Mouse (Mus musculus) urinary bladder, postnatal 25 days (tissue): ENCODE measurements around the gene Nfkbil1.

ENCODE experiments used
- DNase-seq: peaks from one replicate; pipeline ENCODE4 v3.0.0; 2022; ENCODE audit warnings: low spot score

Gene Nfkbil1

DNA sequence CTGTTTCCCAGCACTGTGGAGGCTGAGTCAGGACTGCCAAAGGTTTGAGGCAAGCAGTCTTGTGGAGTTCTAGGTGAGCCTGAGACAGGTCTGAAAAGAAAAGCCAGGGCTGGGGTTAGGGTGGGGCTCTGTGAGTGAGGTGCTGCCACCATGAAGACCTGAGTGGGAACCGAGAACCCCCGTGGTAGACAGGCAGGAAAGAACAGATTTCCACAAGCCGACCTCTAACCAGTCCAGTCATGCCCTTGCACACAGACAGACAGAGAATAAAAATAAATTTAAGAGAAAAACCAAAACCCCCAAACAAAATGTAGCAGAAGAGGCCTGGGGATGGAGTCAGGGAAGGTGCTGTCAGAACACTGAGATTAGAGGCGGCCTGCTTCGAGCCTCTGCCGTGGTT, 60.2 kb downstream of the Nfkbil1 start:
- no peak for DNase-seq

DNA sequence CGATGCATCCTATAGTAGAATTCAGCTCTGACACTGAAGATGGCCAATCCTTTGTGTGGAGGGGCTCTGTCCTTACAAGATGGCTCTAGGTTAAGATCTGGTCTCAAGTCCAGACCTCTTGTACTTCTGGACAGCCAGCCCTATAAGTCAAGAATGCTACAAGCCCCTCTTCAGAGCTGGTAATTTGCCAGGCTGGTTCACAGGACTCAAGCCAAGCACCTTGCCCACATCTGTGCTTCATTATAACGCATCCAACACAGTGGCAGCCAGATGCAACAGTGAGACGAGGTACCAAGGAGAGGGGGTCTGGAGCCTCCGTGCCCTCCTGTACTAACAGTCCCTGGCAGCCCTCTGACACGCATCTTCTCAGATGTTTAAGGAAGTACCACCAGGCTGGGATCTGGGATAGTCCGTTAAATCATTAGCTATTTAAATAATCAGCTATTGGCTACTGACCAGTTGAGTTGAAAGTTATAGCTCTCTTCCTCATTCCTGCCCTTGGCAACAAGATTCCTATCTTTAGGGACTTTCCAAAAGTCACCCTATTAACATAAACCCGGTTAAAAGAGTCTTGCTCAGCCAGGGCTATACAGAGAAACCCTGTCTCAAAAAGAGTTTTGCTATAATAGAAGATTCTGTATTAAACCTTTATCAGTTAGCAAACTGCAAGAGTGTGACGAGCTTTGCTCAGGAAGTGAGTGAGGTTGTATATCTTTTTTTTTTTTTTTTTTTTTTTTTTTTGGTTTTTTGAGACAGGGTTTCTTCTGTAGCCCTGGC, 61.2 kb downstream of the Nfkbil1 start:
- DNase-seq, result no peak

DNA sequence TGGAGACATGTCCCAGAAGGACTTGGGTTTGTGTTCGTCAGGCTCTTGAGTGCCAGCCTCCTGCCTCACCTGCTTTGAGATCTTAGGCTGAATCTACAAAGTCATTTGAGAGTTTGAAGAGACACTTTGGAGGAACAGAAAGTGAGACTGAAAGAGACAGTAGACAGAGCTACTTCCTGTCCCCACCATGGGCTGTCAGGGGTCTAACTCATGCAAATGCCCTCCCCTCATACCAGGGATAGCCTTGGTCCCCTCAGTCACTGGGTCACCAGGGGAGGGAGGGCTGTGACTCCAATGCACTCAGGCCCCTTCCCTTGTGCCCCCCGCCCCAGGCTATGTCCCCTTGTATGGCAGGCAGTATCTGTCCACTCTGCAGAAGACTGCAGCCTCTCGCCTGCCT, 62.3 kb downstream of the Nfkbil1 start:
- no peak for DNase-seq

DNA sequence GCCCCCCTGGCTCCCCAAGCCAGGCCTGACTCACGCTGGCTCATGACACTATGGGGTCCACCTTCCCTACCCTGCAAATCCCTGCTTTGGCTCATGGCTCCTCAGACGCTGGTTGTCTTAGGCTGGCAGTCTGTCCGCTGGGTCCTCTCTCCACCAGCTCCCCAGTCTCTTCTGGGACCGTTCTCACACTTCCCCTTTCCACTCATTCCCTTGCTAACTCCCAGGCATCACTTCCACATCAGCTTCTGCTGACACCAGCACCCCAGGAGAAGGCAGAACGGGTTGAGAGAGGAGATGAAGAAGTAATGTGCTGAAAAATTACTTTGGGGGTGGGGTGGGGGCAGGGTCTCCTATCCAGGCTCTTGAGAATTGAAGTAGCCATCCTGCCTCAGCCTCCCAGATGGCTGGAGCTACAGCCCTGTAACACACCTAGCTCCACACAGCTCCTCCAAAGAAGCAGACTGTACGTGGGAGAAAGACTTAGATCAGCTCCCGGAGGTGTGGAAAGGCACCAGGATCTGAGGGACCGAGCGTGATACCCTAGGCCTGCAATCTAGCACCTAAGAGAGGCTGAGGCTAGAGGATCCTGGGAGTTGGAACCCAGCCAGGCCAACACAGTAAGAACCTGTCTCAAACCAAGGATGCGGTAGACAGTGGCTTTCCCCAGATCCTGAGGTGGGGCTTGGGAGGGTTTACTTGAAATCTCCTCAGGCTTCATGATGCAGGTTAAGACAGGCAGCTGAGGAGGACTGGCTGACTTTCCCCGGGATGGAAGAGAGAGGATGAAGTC, 63.0 kb downstream of the Nfkbil1 start:
- DNase-seq, result no peak
